Mouse (Mus musculus): ENCODE results near the gene Pde4d. TPM values are rescaled to one million over a fixed set of nuclear protein-coding genes. Genes with fewer than 3 reads are reported as not detected.

Pde4d gene
- total RNA-seq, 2 experiments from 2014 or later, result 284 to 289 TPM

- DNase-seq (ENCODE audit: low spot score), result peak; percentile 74
Measured at GRCm38 (mm10) chr13:109992775-109993505, 1543.2 kb downstream of the Pde4d start.

DNA sequence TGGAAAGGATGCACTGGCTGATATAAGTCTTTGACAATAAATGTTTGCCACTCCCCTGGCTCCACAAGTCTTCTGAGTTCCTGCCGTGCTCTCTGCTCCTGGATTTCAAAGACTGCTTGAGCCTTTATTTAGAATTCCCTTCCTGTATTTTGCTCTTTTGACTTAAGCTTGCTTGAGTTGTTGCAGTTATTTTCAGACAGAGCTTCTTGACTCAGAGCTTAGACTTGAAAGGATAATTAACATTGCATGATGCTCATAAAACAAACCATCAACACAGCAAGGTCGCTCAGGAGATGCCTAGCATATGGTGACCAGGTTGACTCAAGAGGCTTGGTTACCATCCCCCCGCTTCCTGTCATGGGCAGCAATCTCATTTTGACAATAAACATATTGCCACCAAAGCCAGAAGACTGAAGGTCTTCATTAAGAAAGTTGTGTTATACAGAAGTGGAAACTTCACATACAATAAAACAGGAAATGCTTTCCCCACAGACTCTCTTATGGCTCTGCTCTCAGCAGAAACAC, 1544.6 kb downstream of the Pde4d start:
- no peak for DNase-seq (ENCODE audit: low spot score)

DNA sequence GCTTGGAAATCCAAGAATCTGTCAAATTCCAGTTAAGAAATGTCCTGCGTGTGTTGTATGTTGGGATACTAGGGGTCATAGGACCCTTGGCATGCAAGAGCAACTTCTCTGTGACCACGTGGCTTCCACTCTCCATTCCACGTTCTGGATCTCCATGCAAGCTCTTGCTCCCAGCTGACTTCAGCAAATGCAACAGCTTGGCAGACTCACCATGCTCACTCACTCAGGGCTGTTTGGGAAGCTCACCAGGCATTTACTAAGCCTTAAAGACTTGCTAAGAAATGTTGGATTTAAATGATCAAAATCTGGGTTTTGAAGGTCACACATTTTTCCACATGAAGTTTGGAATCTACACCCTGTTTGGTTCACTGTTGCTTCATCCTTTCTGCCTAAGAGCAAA, 1552.3 kb downstream of the Pde4d start:
- no peak for DNase-seq (ENCODE audit: low spot score)

Small RNA genes lying within 50 kb of the gene (microRNA-seq; reads per million reads assigned to microRNA genes)
- gene Mir1904 (not detected), gene Mir582 (1.0 reads per million)

Other genes starting within 250 kb of the Pde4d start
- under 1 TPM; 0.27 to 0.33 TPM for gene Elovl7, start 235.5 kb upstream of the Pde4d start, total RNA-seq (2021)
- gene Depdc1b, start 133.6 kb upstream of the Pde4d start, total RNA-seq (2021), result not detected

Measured in gastrocnemius, adult 18-20 months (tissue).